Mouse (Mus musculus) olfactory bulb, adult 2 months (tissue): ENCODE data around the gene Spata5.

ENCODE experiments used
- CTCF ChIP-seq: fragments of 200-500 bp; IDR thresholded peaks from 2 replicates; pipeline ENCODE4 v1.5.1; 2012; ENCODE audit warnings: low read depth, mild to moderate bottlenecking, low read length, moderate library complexity; ENCODE audit not compliant: insufficient read depth
- POLR2A ChIP-seq: fragments of 200-500 bp; IDR thresholded peaks from 2 replicates; pipeline ENCODE4 v1.6.1; 2012; ENCODE audit warnings: mild to moderate bottlenecking, low read depth, low read length, moderate library complexity; ENCODE audit not compliant: insufficient read depth

DNA sequence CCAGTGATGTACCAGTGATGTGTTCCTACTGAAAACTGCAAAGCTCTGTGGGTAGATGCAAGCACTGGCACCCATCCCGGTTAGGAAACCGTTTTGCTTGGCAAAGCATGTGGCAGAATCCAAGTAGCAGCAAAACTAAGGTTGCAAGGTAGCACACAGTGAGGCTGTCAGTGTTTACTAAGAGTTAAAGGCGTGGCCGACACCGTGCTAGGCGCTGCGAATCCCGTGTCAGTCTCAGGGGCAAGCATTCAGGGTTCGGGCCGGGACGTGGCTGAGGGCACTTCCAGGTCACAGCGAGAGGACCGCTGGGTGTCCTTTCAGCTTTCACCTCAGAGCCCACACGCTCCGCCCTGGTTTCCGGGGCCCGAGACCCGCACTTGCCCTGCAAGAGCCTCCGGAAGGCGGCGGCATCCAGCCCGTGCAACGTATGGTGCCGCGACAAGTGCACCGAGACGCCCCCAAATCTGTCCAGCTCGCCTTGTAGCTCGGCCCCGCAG lies 687 bp upstream of the Spata5 start:
- TF ChIP-seq CTCF (0 out of 2 replicates have a peak, but pooled peaks have one; percentile 11), POLR2A (no peak)
